Mouse (Mus musculus): ENCODE data around the gene Pdlim4. TPM values are rescaled to one million over a fixed set of nuclear protein-coding genes. Genes with fewer than 3 reads are reported as not detected.

Gene Pdlim4
- total and polyA plus RNA-seq, 2 experiments from 2014 or later: 46.1 to 47.6 TPM

GRCm38 (mm10) chr11:54062753-54063471, 5.9 kb downstream of the Pdlim4 start:
- WGBS: 63% methylated on average over 9 of the region's 9 CpGs
- H3K4me3 ChIP-seq (ENCODE audit: low read length): no peak overlapping the region
- no peaks in the 10 kb centered on the region for H3K9me3 ChIP-seq (ENCODE audit: low read length)
- H3K9ac ChIP-seq (replicated peaks; ENCODE audit: low read length): no peak overlapping the region
- H3K4me1 ChIP-seq (ENCODE audit: insufficient read depth, low read length): peaks cover 11% of the 10 kb centered on the region
- TF ChIP-seq CTCF (IDR thresholded peaks at IDR 0.05; ENCODE audit: low read depth): no peak
- H3K27ac ChIP-seq: peak overlapping the region; percentile 60
- DNase-seq (ENCODE audit: low spot score) (no peak), ATAC-seq (no peak)
- no peaks in the 10 kb centered on the region for H3K27me3 ChIP-seq (ENCODE audit: insufficient read depth, low read length)
- no peaks in the 10 kb centered on the region for H3K36me3 ChIP-seq (ENCODE audit: insufficient read depth, low read length)
- no peak overlapping the region for H3K4me2 ChIP-seq (ENCODE audit: low read depth, low read length)

- DNase-seq (ENCODE audit: low spot score) (peak; percentile 61), ATAC-seq (0 out of 2 replicates have a peak, but pooled peaks have one; percentile 11)
- Histone ChIP-seq H3K27me3 (ENCODE audit: insufficient read depth, low read length) (no peaks in the 10 kb centered on the region), H3K4me2 (ENCODE audit: low read depth, low read length) (no peak overlapping the region), H3K9ac (replicated peaks; ENCODE audit: low read length) (no peak overlapping the region), H3K36me3 (ENCODE audit: insufficient read depth, low read length) (no peaks in the 10 kb centered on the region), H3K9me3 (ENCODE audit: low read length) (no peaks in the 10 kb centered on the region), H3K4me3 (ENCODE audit: low read length) (no peak overlapping the region), H3K4me1 (ENCODE audit: insufficient read depth, low read length) (peaks cover 9% of the 10 kb centered on the region), H3K27ac (peak overlapping the region; percentile 60)
- 43% methylated on average over 12 of the region's 12 CpGs for WGBS
- TF ChIP-seq CTCF (IDR thresholded peaks at IDR 0.05; ENCODE audit: low read depth): no peak
These were observed 6.6 kb downstream of the Pdlim4 start for GRCm38 (mm10) chr11:54062086-54062752.

- H3K27ac ChIP-seq: peak overlapping the region; percentile 27
- WGBS: 49% methylated on average over 9 of the region's 9 CpGs
- H3K27me3 ChIP-seq (ENCODE audit: insufficient read depth, low read length): no peaks in the 10 kb centered on the region
- ATAC-seq (no peak), DNase-seq (ENCODE audit: low spot score) (peak; percentile 22)
- no peak overlapping the region for H3K9ac ChIP-seq (replicated peaks; ENCODE audit: low read length)
- no peaks in the 10 kb centered on the region for H3K9me3 ChIP-seq (ENCODE audit: low read length)
- no peak overlapping the region for H3K4me3 ChIP-seq (ENCODE audit: low read length)
- TF ChIP-seq CTCF (IDR thresholded peaks at IDR 0.05; ENCODE audit: low read depth): no peak
- peaks cover 5% of the 10 kb centered on the region for H3K4me1 ChIP-seq (ENCODE audit: insufficient read depth, low read length)
- no peak overlapping the region for H3K4me2 ChIP-seq (ENCODE audit: low read depth, low read length)
- no peaks in the 10 kb centered on the region for H3K36me3 ChIP-seq (ENCODE audit: insufficient read depth, low read length)
These were observed 8.5 kb downstream of the Pdlim4 start for GRCm38 (mm10) chr11:54060316-54060715.

DNA sequence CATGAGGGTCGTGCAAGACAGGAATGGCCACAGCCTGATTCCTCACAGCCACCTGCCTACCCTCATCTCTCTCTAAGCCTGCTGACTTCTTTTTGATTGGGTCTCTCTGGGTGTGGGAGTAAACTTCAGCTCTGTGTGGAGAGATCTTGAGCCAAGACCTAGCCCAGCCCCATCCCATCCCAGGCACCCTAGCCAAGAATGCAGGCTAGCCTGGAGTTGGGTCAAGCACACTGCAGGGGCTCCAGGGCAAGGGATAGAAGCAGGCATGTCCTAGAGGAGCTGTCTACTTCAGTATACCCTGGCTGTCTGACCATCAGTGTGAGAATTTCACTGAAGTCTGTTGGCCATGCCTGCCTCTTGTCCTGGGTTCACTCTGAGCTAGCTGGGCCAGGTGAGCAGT, 9.3 kb downstream of the Pdlim4 start:
- H3K4me3 ChIP-seq (ENCODE audit: low read length): no peak overlapping the region
- no peak overlapping the region for H3K4me2 ChIP-seq (ENCODE audit: low read depth, low read length)
- DNase-seq (ENCODE audit: low spot score): no peak
- H3K27me3 ChIP-seq (ENCODE audit: insufficient read depth, low read length): no peaks in the 10 kb centered on the region
- no peak for TF ChIP-seq CTCF (IDR thresholded peaks at IDR 0.05; ENCODE audit: low read depth)
- no peaks in the 10 kb centered on the region for H3K9me3 ChIP-seq (ENCODE audit: low read length)
- no peak overlapping the region for H3K9ac ChIP-seq (replicated peaks; ENCODE audit: low read length)
- peak overlapping the region; percentile 77 for H3K27ac ChIP-seq
- no peaks in the 10 kb centered on the region for H3K36me3 ChIP-seq (ENCODE audit: insufficient read depth, low read length)
- 72% methylated on average over 1 of the region's 1 CpGs for WGBS
- no peak for ATAC-seq
- H3K4me1 ChIP-seq (ENCODE audit: insufficient read depth, low read length): peaks cover 5% of the 10 kb centered on the region

DNA sequence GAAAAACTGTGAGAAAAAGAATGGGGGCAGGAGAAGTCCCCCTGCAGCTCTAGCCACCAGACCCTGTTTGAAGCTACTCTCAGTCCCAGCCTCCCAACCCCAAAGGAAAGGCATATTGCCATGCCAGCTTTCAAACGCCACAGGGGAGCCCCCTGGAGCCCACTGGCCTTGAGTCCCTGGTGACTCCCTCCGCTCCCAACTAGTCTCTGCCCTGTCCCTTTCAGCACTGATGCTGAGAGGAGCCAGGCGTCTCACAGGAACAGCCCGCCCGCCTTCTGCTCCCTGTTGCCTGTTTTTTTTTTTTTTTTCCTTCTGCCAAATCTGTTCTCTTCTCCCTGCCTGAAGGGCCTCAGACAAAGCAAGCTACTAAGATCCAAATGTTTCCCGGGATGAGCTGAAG, 10.2 kb downstream of the Pdlim4 start:
- no peaks in the 10 kb centered on the region for H3K36me3 ChIP-seq (ENCODE audit: insufficient read depth, low read length)
- no peaks in the 10 kb centered on the region for H3K27me3 ChIP-seq (ENCODE audit: insufficient read depth, low read length)
- ATAC-seq (peak; percentile 71), DNase-seq (ENCODE audit: low spot score) (peak; percentile 56)
- TF ChIP-seq CTCF (IDR thresholded peaks at IDR 0.05; ENCODE audit: low read depth): no peak
- no peak overlapping the region for H3K4me2 ChIP-seq (ENCODE audit: low read depth, low read length)
- H3K4me1 ChIP-seq (ENCODE audit: insufficient read depth, low read length): peaks cover 5% of the 10 kb centered on the region
- WGBS: 13% methylated on average over 6 of the region's 6 CpGs
- no peak overlapping the region for H3K9ac ChIP-seq (replicated peaks; ENCODE audit: low read length)
- no peak overlapping the region for H3K4me3 ChIP-seq (ENCODE audit: low read length)
- no peaks in the 10 kb centered on the region for H3K9me3 ChIP-seq (ENCODE audit: low read length)
- H3K27ac ChIP-seq: peak overlapping the region; percentile 77

DNA sequence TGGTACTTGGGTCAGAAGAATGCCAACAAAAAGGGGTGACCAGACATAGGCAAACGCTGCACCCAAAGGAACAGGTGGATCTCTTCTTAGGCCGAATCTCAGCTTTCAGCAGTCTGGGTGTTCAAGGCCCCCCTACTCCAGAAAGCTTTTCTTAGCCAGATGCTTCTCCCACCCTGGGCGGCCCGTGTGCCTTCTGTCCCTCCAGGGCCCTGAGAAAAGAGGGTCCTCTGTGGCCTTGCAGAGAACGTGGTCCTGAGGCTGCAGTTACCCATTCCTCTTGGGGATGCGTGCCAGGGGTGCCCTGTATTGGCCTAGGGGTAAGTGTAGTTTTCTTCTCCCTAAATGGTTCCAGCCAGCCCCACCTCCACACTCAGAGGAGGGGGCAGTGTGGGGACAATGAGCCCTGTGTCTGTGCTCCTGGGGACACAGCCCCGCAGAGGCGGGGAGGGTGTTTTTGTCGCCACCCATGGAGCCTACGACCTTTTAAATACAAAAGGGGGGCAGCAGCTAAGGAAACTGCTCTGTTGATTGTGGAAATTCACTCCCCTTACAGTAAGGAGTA, 10.7 kb downstream of the Pdlim4 start:
- 28% methylated on average over 10 of the region's 10 CpGs for WGBS
- TF ChIP-seq CTCF (IDR thresholded peaks at IDR 0.05; ENCODE audit: low read depth): no peak
- no peaks in the 10 kb centered on the region for H3K36me3 ChIP-seq (ENCODE audit: insufficient read depth, low read length)
- no peak overlapping the region for H3K4me2 ChIP-seq (ENCODE audit: low read depth, low read length)
- no peak overlapping the region for H3K9ac ChIP-seq (replicated peaks; ENCODE audit: low read length)
- H3K27ac ChIP-seq: peak overlapping the region; percentile 77
- DNase-seq (ENCODE audit: low spot score) (peak; percentile 46), ATAC-seq (peak; percentile 56)
- no peaks in the 10 kb centered on the region for H3K9me3 ChIP-seq (ENCODE audit: low read length)
- H3K4me1 ChIP-seq (ENCODE audit: insufficient read depth, low read length): peaks cover 5% of the 10 kb centered on the region
- no peaks in the 10 kb centered on the region for H3K27me3 ChIP-seq (ENCODE audit: insufficient read depth, low read length)
- no peak overlapping the region for H3K4me3 ChIP-seq (ENCODE audit: low read length)
